Mouse (Mus musculus): Measurements from ENCODE around the gene Tmigd3. TPM values are rescaled to one million over a fixed set of nuclear protein-coding genes. Genes with fewer than 3 reads are reported as not detected.

The Tmigd3 gene
- total and polyA plus RNA-seq, 3 experiments, result 0.27 to 0.36 TPM; not detected in 1

DNA sequence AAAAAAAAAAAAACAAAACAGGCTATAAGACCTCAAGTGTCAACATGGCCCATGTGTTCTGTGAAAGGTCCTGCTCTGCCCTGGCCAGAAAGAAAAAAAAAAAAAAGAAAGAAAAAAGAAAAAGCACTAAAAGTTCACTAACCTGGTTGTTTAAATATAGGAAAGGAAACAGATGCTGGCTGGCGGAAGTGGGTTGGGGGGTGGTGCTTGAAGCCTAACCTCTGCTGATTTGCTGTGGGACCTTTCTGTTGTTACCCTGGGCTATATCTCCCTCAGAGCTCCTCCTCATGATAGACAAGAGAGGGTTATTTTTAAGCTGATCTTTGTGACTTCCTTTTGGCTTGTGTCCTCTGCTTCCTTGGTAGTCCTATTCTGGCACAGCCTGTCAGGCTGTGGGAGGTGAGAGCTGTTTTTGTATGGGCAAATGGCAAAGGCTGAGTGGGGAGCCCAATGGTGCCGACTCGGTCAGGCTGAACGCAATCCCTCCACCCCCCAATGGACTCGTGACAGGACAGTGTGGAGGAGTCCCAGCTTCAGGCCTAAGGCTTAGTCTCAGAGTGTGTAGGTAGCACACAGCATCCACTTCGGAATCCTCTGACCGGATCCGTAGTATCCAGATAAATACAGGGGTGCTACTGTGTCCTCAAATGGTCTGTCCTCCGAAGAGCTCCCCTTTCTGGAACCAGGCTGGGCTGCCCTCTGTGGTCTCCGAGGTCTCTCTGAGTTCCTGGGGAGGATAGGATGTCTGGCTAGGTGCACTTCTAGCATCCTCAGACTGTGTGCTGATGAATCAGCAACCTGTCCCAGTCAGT, 21.3 kb downstream of the Tmigd3 start (continued):
- TF ChIP-seq MAFK (IDR thresholded peaks at IDR 0.05; ENCODE audit: borderline replicate concordance, low read depth, low read length), result no peak; the same call in 1 of the 2 replicates
- peak; percentile 23 to 59; a peak in 3 of 4 replicates for TF ChIP-seq POLR2A (IDR thresholded peaks at IDR 0.05; ENCODE audit: control insufficient read depth in 1 of 2, insufficient read depth in 1 of 2, low read depth in 1 of 2, low read length in 2 of 2, poor library complexity in 1 of 2)
- TF ChIP-seq EP300 (IDR thresholded peaks at IDR 0.05; ENCODE audit: low read depth in 1 of 2, low read length in 2 of 2), result peak in 1 of 2 experiments; percentile 53; a peak in 1 of 4 replicates
- TF ChIP-seq E2F4 (IDR thresholded peaks at IDR 0.05; ENCODE audit: borderline replicate concordance, low read depth, low read length), result no peak
- TF ChIP-seq SIN3A (IDR thresholded peaks at IDR 0.05; ENCODE audit: low read length), result peak; percentile 80
- TF ChIP-seq RAD21 (IDR thresholded peaks at IDR 0.05; ENCODE audit: low read depth, low read length), result no peak; the same call in 1 of the 2 replicates
- no peak for TF ChIP-seq JUND (IDR thresholded peaks at IDR 0.05; ENCODE audit: low read depth, low read length)
- TF ChIP-seq MAZ (IDR thresholded peaks at IDR 0.05; ENCODE audit: low read depth, low read length), result no peak
- TF ChIP-seq MYB (IDR thresholded peaks at IDR 0.05; ENCODE audit: low read depth, low read length), result no peak
- TF ChIP-seq MXI1 (IDR thresholded peaks at IDR 0.05; ENCODE audit: low read depth, low read length), result no peak
- TF ChIP-seq USF1 (IDR thresholded peaks at IDR 0.05; ENCODE audit: low read depth, low read length), result no peak
- no peak for TF ChIP-seq KAT2A (conservative IDR thresholded peaks at IDR 0.05; ENCODE audit: low read depth, low read length)
- TF ChIP-seq RCOR1 (IDR thresholded peaks at IDR 0.05; ENCODE audit: low read depth, low read length), result no peak
- no peak for TF ChIP-seq CTCF (IDR thresholded peaks at IDR 0.05 in 2 of 3, conservative IDR thresholded peaks at IDR 0.05 in 1 of 3; ENCODE audit: control insufficient read depth in 1 of 3, insufficient read depth in 1 of 3, low read depth in 2 of 3, low read length in 3 of 3, poor library complexity in 1 of 3, severe bottlenecking in 1 of 3)
- peak; percentile 71 for TF ChIP-seq ZNF384 (IDR thresholded peaks at IDR 0.05; ENCODE audit: low read depth, low read length)
- peak; percentile 70 for TF ChIP-seq NELFE (IDR thresholded peaks at IDR 0.05; ENCODE audit: low read depth, low read length)
- TF ChIP-seq MAX (IDR thresholded peaks at IDR 0.05; ENCODE audit: low read length), result 0 out of 2 replicates have a peak, but pooled peaks have one; percentile 20
- peak; percentile 71; the same call in 1 of the 2 replicates for TF ChIP-seq MEF2A (IDR thresholded peaks at IDR 0.05; ENCODE audit: extremely low read depth, insufficient replicate concordance, low read depth, low read length, poor library complexity, severe bottlenecking)
- TF ChIP-seq TBP (IDR thresholded peaks at IDR 0.05; ENCODE audit: low read depth, low read length), result peak; percentile 79
- TF ChIP-seq UBTF (IDR thresholded peaks at IDR 0.05; ENCODE audit: borderline replicate concordance, insufficient read depth, low read depth, low read length), result no peak
- TF ChIP-seq POLR2AphosphoS2 (IDR thresholded peaks at IDR 0.05; ENCODE audit: low read length), result no peak
- peak; percentile 54 for TF ChIP-seq GATA1 (IDR thresholded peaks at IDR 0.05; ENCODE audit: low read depth, low read length)
- TF ChIP-seq USF2 (IDR thresholded peaks at IDR 0.05; ENCODE audit: borderline replicate concordance in 1 of 2, insufficient read depth in 1 of 2, low read depth in 1 of 2, low read length in 2 of 2), result no peak
